Mouse (Mus musculus) MEL (cell line): ENCODE measurements around the gene Rnase10.

Experiments
- CHD1 ChIP-seq: IDR thresholded peaks from 2 replicates; pipeline ENCODE4 v1.6.1; 2012; ENCODE audit warnings: low read depth, mild to moderate bottlenecking, inconsistent platforms, low read length, improper control_type of control experiment
- CTCF ChIP-seq, 3 experiments: IDR thresholded peaks in 2 of 3; conservative IDR thresholded peaks in 1 of 3; 2 replicates each; pipeline ENCODE4 v1.5.1; 2011 to 2012; ENCODE audit warnings: low read length in 3 of 3, low read depth in 2 of 3, mild to moderate bottlenecking in 2 of 3, improper control_type of control experiment in 1 of 3, inconsistent platforms in 1 of 3, mixed read lengths in 1 of 3, moderate library complexity in 1 of 3; ENCODE audit not compliant: control insufficient read depth in 1 of 3, insufficient read depth in 1 of 3, poor library complexity in 1 of 3, severe bottlenecking in 1 of 3
- GATA1 ChIP-seq: IDR thresholded peaks from 2 replicates; pipeline ENCODE4 v1.6.1; 2011; ENCODE audit warnings: low read depth, low read length, improper control_type of control experiment
- HCFC1 ChIP-seq: IDR thresholded peaks from 2 replicates; pipeline ENCODE4 v1.6.1; 2012; ENCODE audit warnings: low read depth, mild to moderate bottlenecking, inconsistent platforms, low read length, improper control_type of control experiment, moderate library complexity
- MAX ChIP-seq: IDR thresholded peaks from 2 replicates; pipeline ENCODE4 v1.6.1; 2011; ENCODE audit warnings: low read length, improper control_type of control experiment
- NELFE ChIP-seq: IDR thresholded peaks from 2 replicates; pipeline ENCODE4 v1.6.1; 2011; ENCODE audit warnings: low read depth, low read length, improper control_type of control experiment
- NRF1 ChIP-seq: IDR thresholded peaks from 2 replicates; pipeline ENCODE4 v1.6.1; 2014; ENCODE audit warnings: low read depth, mild to moderate bottlenecking, inconsistent platforms, low read length, improper control_type of control experiment, moderate library complexity; ENCODE audit not compliant: poor library complexity, insufficient read depth, severe bottlenecking
- POLR2A ChIP-seq, 2 experiments: IDR thresholded peaks; 2 replicates each; pipeline ENCODE4 v1.6.1; 2011 to 2012; ENCODE audit warnings: low read length in 2 of 2, mild to moderate bottlenecking in 2 of 2, control low read depth in 1 of 2, improper control_type of control experiment in 1 of 2, low read depth in 1 of 2, moderate library complexity in 1 of 2; ENCODE audit not compliant: control insufficient read depth in 1 of 2, insufficient read depth in 1 of 2, poor library complexity in 1 of 2
- POLR2AphosphoS2 ChIP-seq: IDR thresholded peaks from 2 replicates; pipeline ENCODE4 v1.6.1; 2011; ENCODE audit warnings: low read length, improper control_type of control experiment
- RAD21 ChIP-seq: IDR thresholded peaks from 2 replicates; pipeline ENCODE4 v1.6.1; 2011; ENCODE audit warnings: mild to moderate bottlenecking, low read depth, low read length, improper control_type of control experiment
- RCOR1 ChIP-seq: IDR thresholded peaks from 2 replicates; pipeline ENCODE4 v1.6.1; 2012; ENCODE audit warnings: low read depth, mild to moderate bottlenecking, inconsistent platforms, low read length, improper control_type of control experiment
- TAL1 ChIP-seq: IDR thresholded peaks from 2 replicates; pipeline ENCODE4 v1.6.1; 2012; ENCODE audit warnings: mild to moderate bottlenecking, inconsistent platforms, low read length, moderate library complexity, mixed read lengths
- ZC3H11A ChIP-seq: IDR thresholded peaks from 2 replicates; pipeline ENCODE4 v1.6.1; 2012; ENCODE audit warnings: low read depth, mild to moderate bottlenecking, inconsistent platforms, low read length, improper control_type of control experiment

GRCm38 (mm10) chr14:51041769-51042168, 34.2 kb downstream of the Rnase10 start, which contains the start of gene Rnase9:
- TF ChIP-seq POLR2AphosphoS2 = no peak
- TF ChIP-seq CTCF (IDR thresholded peaks at IDR 0.05 in 2 of 3, conservative IDR thresholded peaks at IDR 0.05 in 1 of 3; ENCODE audit: control insufficient read depth in 1 of 3, insufficient read depth in 1 of 3, low read depth in 2 of 3, low read length in 3 of 3, poor library complexity in 1 of 3, severe bottlenecking in 1 of 3) = no peak
- TF ChIP-seq GATA1 = no peak
- TF ChIP-seq NELFE = no peak
- TF ChIP-seq CHD1 = no peak
- TF ChIP-seq RAD21 = no peak
- no peak for TF ChIP-seq POLR2A (IDR thresholded peaks at IDR 0.05; ENCODE audit: control insufficient read depth in 1 of 2, insufficient read depth in 1 of 2, low read depth in 1 of 2, low read length in 2 of 2, poor library complexity in 1 of 2)
- no peak for TF ChIP-seq NRF1
- no peak for TF ChIP-seq MAX
- no peak for TF ChIP-seq ZC3H11A
- TF ChIP-seq HCFC1 = no peak
- no peak for TF ChIP-seq RCOR1
- TF ChIP-seq TAL1 = no peak
